19 mouse cellular contexts compared by ENCODE assay signal in genomic region chr13:113819006-113819405, GRCm38 (mm10). TPM values are rescaled to one million over a fixed set of nuclear protein-coding genes. Genes with fewer than 3 reads are reported as not detected.
DNase-seq lines count a peak whose midpoint lies in the region; ATAC-seq lines count a peak whose summit lies in the region.
"Had no signal": no experiment of that assay in that cellular context is flagged by ENCODE, and none has a peak within 500 bp of the region (broad histone marks: within the 10 kb centered on the region; RNA-seq: fewer than 3 reads in every experiment).

No protein-coding gene starts in this region.

- H3K27me3 ChIP-seq in heart, embryonic 12.5 days (replicated peaks) = no peaks in the 10 kb centered on the region
- H3K27me3 ChIP-seq in midbrain, embryonic 11.5 days (ENCODE audit: control insufficient read depth, insufficient read depth, low read length) = no peaks in the 10 kb centered on the region
- no peaks in the 10 kb centered on the region for H3K27me3 ChIP-seq in midbrain, embryonic 10.5 days (ENCODE audit: low read depth, poor library complexity, severe bottlenecking)
- H3K27me3 ChIP-seq: CH12.LX, Patski had no signal

- H3K4me1 ChIP-seq in heart, embryonic 12.5 days (replicated peaks) = peaks cover 24% of the 10 kb centered on the region
- no peaks in the 10 kb centered on the region for H3K4me1 ChIP-seq in midbrain, embryonic 11.5 days (ENCODE audit: control insufficient read depth, insufficient read depth, low read length)
- H3K4me1 ChIP-seq in midbrain, embryonic 10.5 days = peaks cover 21% of the 10 kb centered on the region

- 92% methylated on average over 7 of the region's 7 CpGs for whole genome bisulfite sequencing in heart, embryonic 12.5 days
- 92% methylated on average over 7 of the region's 7 CpGs for WGBS in midbrain, embryonic 11.5 days
- WGBS in midbrain, embryonic 10.5 days = 94% methylated on average over 7 of the region's 7 CpGs

- no peaks in the 10 kb centered on the region for H3K36me3 ChIP-seq in heart, embryonic 12.5 days
- H3K36me3 ChIP-seq in midbrain, embryonic 11.5 days (ENCODE audit: control insufficient read depth, insufficient read depth, low read length) = no peaks in the 10 kb centered on the region
- no peaks in the 10 kb centered on the region for H3K36me3 ChIP-seq in midbrain, embryonic 10.5 days

- no peaks in the 10 kb centered on the region for H3K9me3 ChIP-seq in heart, embryonic 12.5 days (replicated peaks)
- no peaks in the 10 kb centered on the region for H3K9me3 ChIP-seq in midbrain, embryonic 11.5 days (ENCODE audit: control insufficient read depth, low read length)
- H3K9me3 ChIP-seq in midbrain, embryonic 10.5 days (replicated peaks) = no peaks in the 10 kb centered on the region
- H3K9me3 ChIP-seq: G1E had no signal

- H3K4me3 ChIP-seq in heart, embryonic 12.5 days = no peak overlapping the region
- H3K4me3 ChIP-seq in midbrain, embryonic 11.5 days (ENCODE audit: low read depth, low read length) = no peak overlapping the region
- H3K4me3 ChIP-seq in midbrain, embryonic 10.5 days = no peak overlapping the region

- DNase-seq in heart, adult 11 months = peak; percentile 61
- peak; percentile 82 for DNase-seq in midbrain, embryonic 11.5 days (ENCODE audit: low spot score, missing footprints)
- DNase-seq in midbrain, embryonic 10.5 days (ENCODE audit: low spot score) = no peak
- DNase-seq: adrenal gland, adult 2 months; adrenal gland, adult 8-10 months; adrenal gland, postnatal 10 days; adrenal gland, postnatal 14 days; adrenal gland, postnatal 25 days; adrenal gland, postnatal 36 days; B cell, adult 2 months; cerebellum, adult 11 months; cerebellum, adult 11-12 months; cerebellum, adult 18-20 months had no signal

- ATAC-seq in heart, embryonic 12.5 days (ENCODE audit: insufficient number of reproducible peaks, low FRiP score) = no peak
- no peak for ATAC-seq in midbrain, embryonic 11.5 days (ENCODE audit: low FRiP score)
- ATAC-seq: activated CD4-positive, CD25-positive, alpha-beta regulatory T cell, adult 4 months; CD4-positive, CD25-positive, alpha-beta regulatory T cell, adult 4 months; Patski had no signal

- H3K27ac ChIP-seq in heart, embryonic 12.5 days (ENCODE audit: poor library complexity, severe bottlenecking) = no peak overlapping the region
- H3K27ac ChIP-seq in midbrain, embryonic 11.5 days (ENCODE audit: low read depth, low read length) = no peak overlapping the region
- H3K27ac ChIP-seq in midbrain, embryonic 10.5 days (replicated peaks) = no peak overlapping the region

- H3K9ac ChIP-seq in heart, embryonic 12.5 days = no peak overlapping the region
- H3K9ac ChIP-seq in midbrain, embryonic 11.5 days (ENCODE audit: low read length) = no peak overlapping the region

- no peak overlapping the region for H3K4me2 ChIP-seq in heart, embryonic 12.5 days
- H3K4me2 ChIP-seq in midbrain, embryonic 11.5 days = no peak overlapping the region

RNA-seq across cellular contexts. Expression of gene Arl15, which starts 24.7 kb away (rescaled TPM):
- polyA plus RNA-seq in heart, embryonic 12.5 days (2016; fragmentation: Nextera tagmentation; extraction: Ambion mirVana) = 7.7 and 9.1 TPM in 2 replicates
- polyA plus RNA-seq in midbrain, embryonic 11.5 days (2014; fragmentation: Nextera tagmentation; extraction: Ambion mirVana) = 13.6 and 15.8 TPM in 2 replicates
- polyA plus RNA-seq in midbrain, embryonic 10.5 days (2016; fragmentation: Nextera tagmentation; extraction: Ambion mirVana) = 10.4 and 10.7 TPM in 2 replicates
